Comparison of ENCODE assay signal across 27 mouse cellular contexts in the genomic region with DNA sequence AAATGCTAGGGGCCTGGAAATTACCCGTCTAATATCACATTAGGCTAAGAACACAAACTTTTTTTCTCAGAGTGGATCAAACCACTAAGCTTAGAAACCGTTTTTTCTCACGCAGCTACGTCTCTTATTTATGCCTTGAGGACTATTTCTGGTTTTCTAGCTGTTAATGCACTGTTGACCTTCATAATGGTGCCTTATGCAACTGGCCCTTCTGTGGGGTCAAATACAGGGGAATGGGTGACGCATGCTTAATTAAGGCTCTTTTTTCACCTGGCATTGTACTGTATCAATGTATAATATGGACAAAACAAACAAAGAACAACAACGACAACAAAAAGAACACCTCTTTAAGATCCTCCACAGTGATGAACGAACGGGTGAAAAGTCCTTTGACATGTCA. TPM values are rescaled to one million over a fixed set of nuclear protein-coding genes. Genes with fewer than 3 reads are reported as not detected.
DNase-seq lines count a peak whose midpoint lies in the region; ATAC-seq and TF ChIP-seq lines count a peak whose summit lies in the region.
"Had no signal": no experiment of that assay in that cellular context is flagged by ENCODE, and none has a peak within 500 bp of the region (broad histone marks: within the 10 kb centered on the region; RNA-seq: fewer than 3 reads in every experiment).

No protein-coding gene starts in this region.

- H3K9me3 ChIP-seq in heart, embryonic 15.5 days (replicated peaks), result no peaks in the 10 kb centered on the region
- no peaks in the 10 kb centered on the region for H3K9me3 ChIP-seq in midbrain, embryonic 11.5 days (ENCODE audit: control insufficient read depth, low read length)
- no peaks in the 10 kb centered on the region for H3K9me3 ChIP-seq in midbrain, embryonic 10.5 days (replicated peaks)
- H3K9me3 ChIP-seq: embryonic facial prominence, embryonic 15.5 days; forebrain, embryonic 13.5 days; G1E; hindbrain, embryonic 15.5 days; kidney, embryonic 15.5 days; liver, embryonic 12.5 days; neural tube, embryonic 13.5 days had no signal

- DNase-seq in heart, adult 9 months (ENCODE audit: low spot score in 2 of 2), result no peak
- DNase-seq in midbrain, embryonic 11.5 days (ENCODE audit: low spot score, missing footprints), result peak; percentile 80
- no peak for DNase-seq in midbrain, embryonic 10.5 days (ENCODE audit: low spot score)
- no peak for DNase-seq in thymus, adult 2 months
- DNase-seq in right cerebral cortex, postnatal 4 days, result no peak
- DNase-seq: adrenal gland, postnatal 10 days; cerebellum, adult 18-20 months; cerebellum, postnatal 10 days; gastrocnemius, postnatal 25 days; kidney, adult 11 months; kidney, postnatal 36 days; left cerebral cortex, postnatal 4 days; liver, postnatal 0 days; thymus, postnatal 14 days had no signal

- H3K4me1 ChIP-seq in heart, embryonic 15.5 days (replicated peaks), result peaks cover 48% of the 10 kb centered on the region
- peaks cover 16% of the 10 kb centered on the region for H3K4me1 ChIP-seq in midbrain, embryonic 11.5 days (ENCODE audit: control insufficient read depth, insufficient read depth, low read length)
- peaks cover 32% of the 10 kb centered on the region for H3K4me1 ChIP-seq in midbrain, embryonic 10.5 days
- H3K4me1 ChIP-seq in brown adipose tissue, adult 24 weeks (ENCODE audit: control insufficient read depth, insufficient read depth, insufficient read length, low read length), result peaks cover 36% of the 10 kb centered on the region
- H3K4me1 ChIP-seq in thymus, adult 2 months (replicated peaks; ENCODE audit: control insufficient read depth, insufficient read depth, low read length), result peaks cover 8% of the 10 kb centered on the region

- H3K36me3 ChIP-seq in heart, embryonic 15.5 days, result peaks cover 35% of the 10 kb centered on the region
- peaks cover 16% of the 10 kb centered on the region for H3K36me3 ChIP-seq in midbrain, embryonic 11.5 days (ENCODE audit: control insufficient read depth, insufficient read depth, low read length)
- H3K36me3 ChIP-seq in midbrain, embryonic 10.5 days, result peaks cover 44% of the 10 kb centered on the region
- peaks cover 48% of the 10 kb centered on the region for H3K36me3 ChIP-seq in thymus, adult 2 months (ENCODE audit: control insufficient read depth, insufficient read depth, low read length)

- 76% methylated on average over 8 of the region's 8 CpGs for WGBS in heart, embryonic 15.5 days
- 87% methylated on average over 8 of the region's 8 CpGs for WGBS in midbrain, embryonic 11.5 days
- WGBS in midbrain, embryonic 10.5 days, result 90% methylated on average over 8 of the region's 8 CpGs
- WGBS in thymus, adult 2 months, result 97% methylated on average over 8 of the region's 8 CpGs

- no peak for TF ChIP-seq CTCF in thymus, adult 2 months (IDR thresholded peaks at IDR 0.05; ENCODE audit: borderline replicate concordance, control insufficient read depth, extremely low read depth, insufficient read depth, low read length, poor library complexity)

- ATAC-seq in heart, embryonic 15.5 days (replicated peaks; ENCODE audit: insufficient number of reproducible peaks, insufficient read depth, low FRiP score, low read depth), result no peak
- ATAC-seq in midbrain, embryonic 11.5 days (ENCODE audit: low FRiP score), result no peak
- ATAC-seq: forebrain, embryonic 13.5 days; inflammation-experienced regulatory T-cells, adult 6 months; liver, embryonic 12.5 days; liver, postnatal 0 days; midbrain, embryonic 16.5 days had no signal

- no peak overlapping the region for H3K4me2 ChIP-seq in heart, embryonic 15.5 days
- H3K4me2 ChIP-seq in midbrain, embryonic 11.5 days, result no peak overlapping the region
- H3K4me2 ChIP-seq: embryonic facial prominence, embryonic 15.5 days; forebrain, embryonic 13.5 days; hindbrain, embryonic 15.5 days; kidney, embryonic 15.5 days; liver, embryonic 12.5 days; neural tube, embryonic 13.5 days had no signal

- no peaks in the 10 kb centered on the region for H3K27me3 ChIP-seq in heart, embryonic 15.5 days
- H3K27me3 ChIP-seq in midbrain, embryonic 11.5 days (ENCODE audit: control insufficient read depth, insufficient read depth, low read length), result no peaks in the 10 kb centered on the region
- H3K27me3 ChIP-seq in midbrain, embryonic 10.5 days (ENCODE audit: low read depth, poor library complexity, severe bottlenecking), result no peaks in the 10 kb centered on the region
- no peaks in the 10 kb centered on the region for H3K27me3 ChIP-seq in thymus, adult 2 months (ENCODE audit: control insufficient read depth, insufficient read depth, low read length)
- H3K27me3 ChIP-seq: CH12.LX; embryonic facial prominence, embryonic 15.5 days; forebrain, embryonic 13.5 days; hindbrain, embryonic 15.5 days; kidney, embryonic 15.5 days; liver, embryonic 12.5 days; neural tube, embryonic 13.5 days had no signal

- H3K9ac ChIP-seq in heart, embryonic 15.5 days, result no peak overlapping the region
- no peak overlapping the region for H3K9ac ChIP-seq in midbrain, embryonic 11.5 days (ENCODE audit: low read length)
- H3K9ac ChIP-seq: embryonic facial prominence, embryonic 15.5 days; forebrain, embryonic 13.5 days; hindbrain, embryonic 15.5 days; kidney, embryonic 15.5 days; liver, embryonic 12.5 days; liver, postnatal 0 days; neural tube, embryonic 13.5 days had no signal

- TF ChIP-seq POLR2A in thymus, adult 2 months (IDR thresholded peaks at IDR 0.05; ENCODE audit: control insufficient read depth, extremely low read depth, insufficient read depth, low read length, poor library complexity), result no peak

- no peak overlapping the region for H3K4me3 ChIP-seq in heart, embryonic 15.5 days
- H3K4me3 ChIP-seq in midbrain, embryonic 11.5 days (ENCODE audit: low read depth, low read length), result no peak overlapping the region
- H3K4me3 ChIP-seq in midbrain, embryonic 10.5 days, result no peak overlapping the region
- no peak overlapping the region for H3K4me3 ChIP-seq in brown adipose tissue, adult 24 weeks (ENCODE audit: insufficient read depth, low read depth, low read length)
- no peak overlapping the region for H3K4me3 ChIP-seq in thymus, adult 2 months (ENCODE audit: control insufficient read depth, insufficient read depth, low read length)
- H3K4me3 ChIP-seq: embryonic facial prominence, embryonic 15.5 days; forebrain, embryonic 13.5 days; hindbrain, embryonic 15.5 days; kidney, embryonic 15.5 days; layer of hippocampus, adult 2 months; liver, embryonic 12.5 days; neural tube, embryonic 13.5 days had no signal

- H3K27ac ChIP-seq in heart, embryonic 15.5 days, result peak overlapping the region; percentile 36; the same call in 1 of the 2 replicates
- H3K27ac ChIP-seq in midbrain, embryonic 11.5 days (ENCODE audit: low read depth, low read length), result no peak overlapping the region
- no peak overlapping the region for H3K27ac ChIP-seq in midbrain, embryonic 10.5 days (replicated peaks)
- peak overlapping the region; percentile 57 for H3K27ac ChIP-seq in brown adipose tissue, adult 24 weeks (replicated peaks; ENCODE audit: low read depth, low read length)
- no peak overlapping the region for H3K27ac ChIP-seq in thymus, adult 2 months (ENCODE audit: control insufficient read depth, insufficient read depth, low read length)
- H3K27ac ChIP-seq: embryonic facial prominence, embryonic 15.5 days; forebrain, embryonic 13.5 days; hindbrain, embryonic 15.5 days; kidney, embryonic 15.5 days; liver, embryonic 12.5 days; neural tube, embryonic 13.5 days had no signal

RNA-seq across cellular contexts. Expression of a gene that starts 7.1 kb away (rescaled TPM):
- polyA plus RNA-seq in heart, embryonic 15.5 days (2015; fragmentation: Nextera tagmentation; extraction: Ambion mirVana), result 75.0 and 80.9 TPM in 2 replicates
- 54.6 and 59.5 TPM in 2 replicates for polyA plus RNA-seq in midbrain, embryonic 11.5 days (2014; fragmentation: Nextera tagmentation; extraction: Ambion mirVana)
- 53.5 and 63.0 TPM in 2 replicates for polyA plus RNA-seq in midbrain, embryonic 10.5 days (2016; fragmentation: Nextera tagmentation; extraction: Ambion mirVana)
- polyA plus RNA-seq in brown adipose tissue, adult 24 weeks (2012; ENCODE audit: insufficient read depth, insufficient read length, missing spikeins), result 28.4 and 31.5 TPM in 2 replicates
- 21.8 and 23.0 TPM in 2 replicates for polyA plus RNA-seq in thymus, adult 2 months (2012; rRNA removed)

Comparison
In these comparisons a context has a peak if more than half of its experiments do, and no peak if none do; other contexts are left out.
1. H3K27ac ChIP-seq: peak in heart, embryonic 15.5 days (single experiment) and brown adipose tissue, adult 24 weeks (single experiment); none in midbrain, embryonic 11.5 days (single experiment), midbrain, embryonic 10.5 days (single experiment) and thymus, adult 2 months (single experiment).